Mouse (Mus musculus) lung, postnatal 25 days (tissue): ENCODE results near the gene Gnl1.
"Not testable (repeated sequence)": the region's sequence is repeated elsewhere in the genome, so short reads cannot be mapped to it uniquely, and the experiment has no call there.

Experiments
- DNase-seq: peaks from one replicate; pipeline ENCODE4 v3.0.0; 2022; ENCODE audit warnings: low spot score

Gene Gnl1

DNA sequence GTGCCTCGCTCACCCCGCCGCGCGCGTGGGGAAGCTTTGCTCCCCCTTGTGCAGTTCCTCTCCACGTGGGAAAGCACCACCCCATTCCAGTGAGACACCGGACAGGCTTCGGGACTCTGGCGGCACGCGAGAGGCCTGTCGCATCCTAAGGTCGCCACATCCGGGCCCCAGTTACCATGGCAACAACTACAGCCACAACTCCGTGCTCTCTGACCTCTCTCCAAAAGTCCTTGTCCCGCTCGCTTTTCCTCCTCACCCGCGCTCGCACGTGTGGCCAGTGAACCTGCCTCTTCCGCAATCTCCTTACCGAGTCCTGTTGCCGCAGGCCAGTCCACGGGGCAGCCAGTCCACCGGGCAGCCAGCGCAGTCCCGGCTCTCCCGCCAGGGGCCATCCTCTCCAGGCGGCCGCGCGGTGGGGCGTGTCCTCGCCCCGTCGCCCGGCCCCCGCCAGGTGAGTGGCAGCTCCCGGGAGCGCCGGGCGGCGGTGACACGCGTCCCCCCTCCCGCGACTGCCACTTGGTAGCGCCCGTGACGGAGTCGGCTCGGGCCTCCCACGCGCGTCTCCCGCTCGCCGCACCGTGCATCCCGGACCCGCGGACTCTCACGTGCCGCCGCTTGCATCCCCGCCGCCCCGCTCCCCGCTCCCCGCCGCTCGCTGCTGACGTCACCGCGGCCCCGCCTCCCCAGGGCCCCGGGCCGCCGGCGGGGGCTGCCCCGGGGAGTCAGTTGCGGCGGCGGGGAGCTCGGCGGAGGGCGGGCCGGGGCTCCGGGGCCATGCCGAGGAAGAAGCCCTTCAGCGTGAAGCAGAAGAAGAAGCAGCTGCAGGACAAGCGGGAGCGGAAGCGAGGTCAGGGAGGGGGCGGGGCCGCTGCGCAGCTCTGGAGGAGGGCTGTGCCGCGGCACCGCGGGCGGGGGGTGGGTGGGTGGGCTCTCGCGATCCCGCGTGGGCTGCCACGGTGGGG lies at the start of gene Gnl1, which contains the start of gene Prr3:
Gene Gnl1 (plus strand): TSS at position 451 of the 962 bp plus-strand sequence.
Gene Prr3 (minus strand): TSS at position 836 of the 962 bp plus-strand sequence.
- DNase-seq = peak; percentile 90

DNA sequence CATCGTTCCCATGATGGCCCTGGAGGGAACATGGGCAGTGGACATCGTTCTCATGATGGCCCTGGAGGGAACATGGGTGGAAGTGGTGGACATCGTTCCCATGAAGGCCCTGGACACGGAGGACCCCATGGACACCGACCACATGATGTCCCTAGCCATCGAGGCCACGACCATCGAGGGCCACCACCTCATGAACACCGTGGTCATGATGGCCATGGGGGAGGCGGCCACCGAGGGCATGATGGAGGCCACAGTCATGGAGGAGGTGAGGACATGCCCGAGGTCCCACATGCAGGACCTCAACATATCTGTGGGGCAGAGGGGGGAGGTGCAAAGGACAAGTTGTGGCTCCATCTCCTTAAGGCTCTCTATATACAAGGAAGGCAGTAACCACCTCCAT lies 49.0 kb upstream of the Gnl1 start:
- DNase-seq = no peak

DNA sequence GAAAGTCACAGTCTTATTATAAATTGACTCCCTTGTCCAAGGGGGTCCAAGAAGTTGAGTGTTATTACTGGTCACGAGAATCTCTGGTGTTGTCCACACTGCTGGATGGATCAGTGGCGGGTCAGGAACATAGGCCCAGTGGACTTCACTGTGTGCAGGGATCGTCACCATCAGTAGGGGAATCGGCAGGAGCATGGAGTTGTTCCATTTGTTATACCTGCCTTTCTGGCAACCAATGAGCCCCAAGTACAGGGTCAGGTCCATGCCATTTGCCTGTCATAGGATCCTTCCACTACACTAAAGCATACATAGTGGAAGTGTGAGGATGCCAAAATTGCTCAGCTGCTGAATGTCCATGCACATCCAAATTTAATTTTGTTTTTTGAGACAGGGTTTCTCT lies 47.0 kb upstream of the Gnl1 start:
- no peak for DNase-seq

DNA sequence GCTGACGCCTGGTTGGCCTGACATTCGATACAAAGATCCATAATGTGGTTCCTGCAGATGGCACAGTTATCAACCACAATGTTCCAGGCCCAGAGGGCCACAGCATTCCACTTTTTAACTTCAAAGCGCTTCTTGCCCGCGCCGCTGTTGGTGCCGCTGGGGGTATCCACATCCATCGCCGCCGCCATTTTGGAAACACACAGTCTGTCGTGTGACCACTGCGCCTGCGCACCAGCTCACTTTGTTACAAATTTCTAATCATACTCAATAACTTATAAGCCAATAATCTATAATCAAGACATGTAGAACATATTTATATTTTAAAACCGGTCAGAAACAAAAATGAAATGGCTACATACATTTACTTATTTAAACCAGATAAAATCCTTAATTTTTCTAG lies 43.9 kb upstream of the Gnl1 start:
- not testable (repeated sequence) for DNase-seq

DNA sequence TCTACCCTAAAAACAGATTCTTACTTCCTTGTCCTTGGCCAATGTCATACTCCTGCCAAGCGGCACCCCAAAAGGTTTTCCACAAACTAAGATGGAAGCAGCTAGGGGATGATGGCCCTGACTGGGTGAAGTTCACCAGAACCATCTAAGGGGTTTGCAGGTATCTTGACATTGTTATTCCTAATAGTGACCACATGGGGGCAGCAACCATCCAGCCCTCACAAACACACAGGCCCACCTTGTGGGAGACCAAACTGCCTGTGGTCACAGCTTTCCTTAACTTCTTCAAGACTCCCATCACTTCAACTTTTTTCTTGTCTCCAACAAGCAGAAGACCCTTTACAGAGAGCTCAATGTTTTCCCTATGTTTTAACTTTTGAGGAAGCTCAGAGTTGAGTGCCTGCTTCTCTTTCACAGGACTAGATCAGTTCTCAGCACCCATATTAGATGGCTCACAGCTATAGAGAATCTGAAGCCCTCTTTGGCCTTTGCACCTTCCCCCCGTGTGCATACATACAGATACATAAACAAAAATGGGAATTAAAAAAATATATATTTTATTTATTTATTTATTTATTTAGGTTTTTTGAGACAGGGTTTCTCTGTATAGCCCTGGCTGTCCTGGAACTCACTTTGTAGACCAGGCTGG lies 41.8 kb upstream of the Gnl1 start:
- DNase-seq = peak; percentile 47

DNA sequence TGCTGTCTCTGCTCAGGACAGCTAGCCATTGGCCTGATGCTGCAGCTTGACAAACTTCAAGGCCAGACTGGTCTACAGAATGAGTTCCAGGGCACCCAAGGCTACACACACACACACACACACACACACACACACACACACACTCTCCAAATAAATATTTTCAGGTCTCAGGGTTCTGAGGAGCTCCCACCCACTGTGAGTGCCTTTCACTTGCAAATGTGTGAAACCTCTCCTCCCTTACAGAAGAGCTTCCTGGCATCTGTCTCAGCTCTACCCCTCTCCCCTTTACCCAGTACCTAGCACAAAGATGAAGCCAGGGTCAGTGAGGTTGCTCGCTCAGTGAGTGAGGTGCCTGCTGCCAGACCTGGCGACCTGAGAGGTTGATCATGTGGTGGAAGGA lies 40.5 kb upstream of the Gnl1 start:
- no peak for DNase-seq

DNA sequence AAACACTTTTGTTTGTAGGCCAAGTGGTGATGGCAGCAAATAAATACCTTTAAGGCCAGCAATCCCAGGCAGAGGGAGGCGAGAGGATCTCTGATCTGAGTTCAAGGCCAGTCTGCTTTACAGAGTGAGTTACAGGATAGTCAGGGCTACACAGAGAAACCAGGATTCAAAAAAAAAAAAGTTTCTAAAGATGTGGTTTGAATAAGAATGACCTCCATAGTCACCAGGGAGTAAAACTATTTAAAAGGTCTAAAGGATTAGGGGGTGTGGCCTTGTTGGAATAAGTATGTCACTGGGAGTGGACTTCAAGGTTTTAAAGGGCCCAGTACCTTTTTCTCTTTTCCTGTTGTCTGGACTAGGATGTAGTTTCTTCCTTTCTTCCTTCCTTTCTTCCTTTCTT lies 39.7 kb upstream of the Gnl1 start:
- DNase-seq = no peak

DNA sequence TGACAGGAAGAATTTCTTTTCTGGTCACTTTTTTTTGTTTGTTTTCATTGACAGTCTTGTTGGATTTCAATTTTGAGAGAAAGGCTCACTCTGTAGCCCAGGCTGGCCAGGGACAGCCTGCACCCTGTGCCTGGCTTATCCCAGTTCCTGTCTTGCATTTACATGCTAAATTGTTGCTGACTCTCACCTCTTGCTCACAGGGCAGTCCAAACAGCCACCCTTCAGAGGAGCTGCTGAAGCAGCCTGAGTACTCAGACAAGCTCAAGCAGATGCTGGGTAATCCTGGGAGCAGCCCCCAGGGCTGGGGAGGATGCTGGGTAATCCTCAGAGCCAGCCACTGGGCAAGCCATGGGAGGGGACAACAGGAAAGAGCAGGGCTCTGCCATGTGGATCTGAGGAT lies 28.7 kb upstream of the Gnl1 start:
- not testable (repeated sequence) for DNase-seq

DNA sequence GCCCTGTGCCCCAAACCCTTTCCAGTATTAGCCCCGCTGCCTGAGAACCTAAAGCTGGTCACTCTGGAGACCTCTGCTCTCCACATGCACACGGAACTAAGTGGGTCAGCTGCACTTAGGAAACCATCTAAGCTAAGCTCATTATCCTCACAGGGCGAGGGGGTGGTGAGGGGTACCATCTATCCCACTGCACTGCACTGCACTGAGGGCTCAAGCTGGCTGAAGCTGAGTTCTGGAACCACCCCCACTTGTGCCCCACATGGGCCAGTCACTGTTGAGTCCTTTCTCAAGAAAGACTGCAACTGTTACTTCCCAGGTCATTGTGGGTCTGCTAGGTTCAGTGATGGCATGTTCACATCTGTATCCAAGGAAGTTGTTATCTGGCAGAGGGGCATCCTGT lies 27.1 kb upstream of the Gnl1 start:
- not testable (repeated sequence) for DNase-seq

DNA sequence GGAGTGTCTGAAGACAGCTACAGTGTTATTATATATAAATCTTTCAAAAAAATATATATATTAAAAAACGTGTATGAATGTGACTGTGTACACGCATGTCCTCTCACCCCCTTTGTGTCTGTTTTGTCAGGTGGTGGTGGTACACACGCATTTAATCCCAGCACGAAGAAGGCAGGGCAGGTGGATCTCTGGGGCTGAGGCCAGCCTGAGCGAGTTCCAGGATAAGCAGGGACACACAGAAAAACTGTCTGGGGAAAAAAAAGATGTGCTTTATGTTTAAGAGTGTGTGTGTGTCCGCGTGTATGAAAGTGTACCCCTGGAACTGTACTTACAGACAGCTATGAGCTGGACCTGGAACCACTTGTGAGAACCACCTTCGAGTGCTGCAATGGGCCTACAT lies 25.0 kb upstream of the Gnl1 start:
- DNase-seq = no peak

DNA sequence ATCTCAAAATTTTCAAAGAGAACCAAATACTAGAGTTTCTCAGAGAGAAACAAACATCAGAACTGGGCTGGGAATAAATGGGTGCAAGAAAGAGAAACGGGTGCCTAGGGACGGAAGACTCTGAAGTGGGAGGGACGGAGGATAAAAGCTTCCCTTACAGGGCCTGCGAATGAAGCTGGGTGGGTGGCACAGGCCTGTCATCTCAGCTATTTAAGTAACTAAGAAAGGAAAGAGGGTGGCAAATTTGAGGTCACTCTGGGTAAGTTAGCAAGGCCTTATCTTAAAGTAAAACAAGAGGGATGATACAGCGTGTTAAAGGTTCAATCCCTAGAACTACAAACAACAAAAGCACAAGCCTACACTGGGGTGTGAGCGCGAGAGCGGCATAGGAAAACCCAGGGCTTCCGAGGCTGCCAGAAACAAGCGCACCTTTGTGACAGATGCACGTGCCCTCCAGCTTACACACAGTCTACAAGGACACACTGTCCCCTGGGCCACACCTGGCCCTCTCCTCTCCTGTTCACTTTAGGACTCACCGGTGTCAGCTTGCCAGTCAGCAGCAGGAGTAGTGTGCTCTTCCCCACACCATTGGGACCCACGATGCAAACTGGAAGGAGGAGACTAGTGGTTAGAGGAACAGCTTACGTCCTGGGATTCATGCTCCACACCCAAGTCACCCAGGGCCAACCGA lies 21.0 kb upstream of the Gnl1 start:
- DNase-seq = no peak

DNA sequence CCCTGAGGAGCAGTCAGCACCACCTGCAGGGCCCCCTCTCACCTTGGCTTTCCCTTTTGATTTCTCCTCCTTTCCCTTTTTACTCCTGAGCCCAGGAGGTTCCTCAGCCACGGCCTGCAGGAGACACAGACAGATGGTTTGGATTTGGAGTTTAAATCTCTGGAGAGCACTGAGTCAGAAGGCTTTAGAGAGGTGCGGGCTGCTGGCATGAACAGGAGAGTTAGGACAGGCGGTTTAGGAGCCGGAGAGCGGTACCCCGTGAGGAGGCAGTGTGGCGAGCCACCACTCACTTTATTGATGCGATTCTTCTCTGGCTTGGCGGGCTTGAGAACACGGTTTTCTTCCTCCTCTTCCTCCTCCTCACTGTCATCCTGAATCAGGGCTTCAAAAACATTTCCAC lies 16.4 kb upstream of the Gnl1 start:
- no peak for DNase-seq

DNA sequence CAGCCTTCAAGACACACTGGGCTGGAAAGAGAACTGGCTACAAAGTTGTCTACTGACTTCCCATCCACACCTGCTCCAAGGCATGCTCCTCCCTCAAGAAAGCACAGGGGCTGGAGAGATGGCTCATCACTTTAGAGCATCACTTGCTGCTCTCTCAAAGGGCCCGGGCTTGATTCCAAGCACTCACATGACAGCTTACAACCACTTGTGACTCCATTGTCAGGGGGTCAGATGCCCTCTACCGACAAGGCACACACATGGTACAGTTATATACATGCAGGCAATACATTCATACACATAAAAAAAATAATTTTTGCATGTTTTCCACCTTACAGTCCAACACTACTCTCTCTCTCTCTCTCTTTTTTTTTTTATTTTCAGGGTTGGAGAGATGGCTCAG lies 12.0 kb upstream of the Gnl1 start:
- no peak for DNase-seq

DNA sequence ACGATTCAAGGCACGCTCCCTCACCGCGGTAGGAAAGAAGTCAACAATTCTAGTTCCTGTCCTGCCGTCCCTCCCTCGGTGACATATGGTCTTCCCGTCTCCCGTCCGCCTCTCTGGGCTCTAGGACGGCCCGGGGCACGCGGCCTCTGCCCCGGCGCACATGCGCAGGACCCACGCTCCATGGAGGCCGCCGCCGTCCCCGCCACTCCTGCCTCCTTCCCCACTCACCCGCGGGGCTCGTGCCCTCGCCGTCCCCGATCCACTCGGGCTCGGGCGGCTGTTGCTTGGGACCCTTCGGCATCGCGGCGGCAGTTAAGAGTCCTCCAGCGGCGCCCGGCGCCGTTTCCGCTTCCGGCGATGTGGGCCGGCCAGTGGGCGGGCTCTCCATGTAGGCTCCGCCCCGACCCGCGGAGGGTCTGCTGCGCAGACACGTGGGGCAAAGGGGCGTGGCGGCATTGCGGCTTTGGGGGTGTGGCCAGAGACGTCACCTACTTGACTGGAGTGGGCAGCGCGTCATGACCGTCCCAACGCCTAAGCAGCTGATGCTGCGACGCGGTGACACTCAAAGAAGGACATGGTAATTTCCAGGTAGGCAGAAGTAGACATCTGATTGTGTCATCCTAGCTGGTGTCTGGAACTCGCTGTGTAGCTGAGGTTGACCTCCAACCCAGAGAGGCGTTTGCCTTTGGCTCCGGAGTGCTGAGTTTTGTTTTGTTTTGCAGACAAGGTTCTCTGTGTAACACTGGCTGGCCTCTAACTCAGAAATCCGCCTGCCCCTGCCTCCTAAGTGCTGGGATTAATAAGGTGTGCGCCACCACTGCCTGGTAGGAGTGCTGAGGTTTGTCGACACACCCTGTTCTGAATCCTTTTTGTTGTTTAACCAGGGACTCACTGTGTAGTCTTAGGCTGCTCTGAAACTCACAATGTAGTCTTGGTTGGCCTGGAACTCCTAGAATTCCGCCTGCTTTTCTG lies 9.9 kb upstream of the Gnl1 start, which contains the start of gene Abcf1:
Gene Abcf1 (minus strand): TSS at position 344 of the 972 bp plus-strand sequence.
- DNase-seq = peak; percentile 98

DNA sequence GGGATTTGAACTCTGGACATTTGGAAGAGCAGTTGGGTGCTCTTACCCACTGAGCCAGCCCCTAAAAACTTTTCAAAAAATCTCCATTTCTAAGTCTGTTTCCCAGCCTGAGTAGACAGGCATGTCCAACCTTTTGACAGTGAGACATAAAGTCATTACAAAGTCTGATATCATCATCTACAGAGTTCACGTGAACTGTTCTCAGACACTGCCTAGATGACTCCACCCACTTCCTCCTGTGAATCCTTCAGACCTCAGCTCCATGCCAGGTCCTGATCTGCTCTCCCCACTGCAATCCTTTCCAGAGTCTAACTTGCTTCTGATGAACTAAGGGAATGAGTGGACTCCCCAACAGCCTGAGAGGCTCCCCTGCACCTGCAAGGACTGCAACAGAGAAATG lies 7.5 kb upstream of the Gnl1 start:
- DNase-seq = no peak

DNA sequence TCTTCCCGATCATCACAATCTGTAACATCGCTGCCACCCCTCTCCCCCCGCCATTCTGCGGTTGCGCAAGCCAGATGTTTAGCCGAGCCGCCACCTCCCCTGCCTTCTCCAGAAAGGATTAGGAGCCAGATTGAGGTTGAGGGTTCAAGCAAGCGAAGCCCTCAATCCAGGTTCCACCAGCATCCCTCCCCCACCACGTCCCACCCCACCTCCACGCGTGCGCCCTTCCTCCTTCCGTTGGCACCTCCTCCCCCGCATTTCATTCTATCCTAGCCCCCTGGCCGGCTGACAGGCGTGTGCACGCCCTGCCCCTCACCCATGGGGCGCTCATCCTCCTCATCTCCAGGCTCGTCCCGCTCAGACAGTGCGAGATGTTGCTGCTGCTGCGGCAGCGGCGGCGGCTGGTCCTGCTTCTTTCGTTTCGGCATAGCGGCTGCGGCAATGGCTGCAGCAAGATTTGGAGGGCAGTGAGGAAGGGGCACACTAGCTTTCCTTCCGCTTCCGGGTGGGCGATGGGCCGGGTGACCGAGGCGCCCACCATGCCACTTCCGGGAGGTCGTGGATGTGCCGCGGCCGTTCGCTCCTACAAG lies 745 bp upstream of the Gnl1 start:
- DNase-seq = peak; percentile 16

DNA sequence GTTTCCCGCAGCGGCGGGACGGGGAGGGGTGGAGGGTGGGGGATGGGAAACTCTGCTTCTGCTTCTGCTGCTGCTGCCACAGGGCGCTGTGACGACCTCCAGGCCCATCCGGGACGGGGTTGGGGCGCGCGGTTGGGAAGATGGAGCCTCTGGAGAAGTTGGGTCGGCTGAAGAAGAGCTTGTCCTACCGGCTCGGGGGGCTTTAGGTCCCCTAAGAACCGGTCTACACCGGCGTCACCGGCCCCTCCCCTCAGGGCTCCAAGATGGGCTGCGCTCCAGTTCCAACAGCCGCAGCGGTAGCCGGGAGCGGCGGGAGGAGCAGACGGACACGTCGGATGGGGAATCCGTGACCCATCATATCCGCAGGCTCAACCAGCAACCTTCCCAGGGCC lies 708 bp downstream of the Gnl1 start:
- DNase-seq = peak; percentile 34

DNA sequence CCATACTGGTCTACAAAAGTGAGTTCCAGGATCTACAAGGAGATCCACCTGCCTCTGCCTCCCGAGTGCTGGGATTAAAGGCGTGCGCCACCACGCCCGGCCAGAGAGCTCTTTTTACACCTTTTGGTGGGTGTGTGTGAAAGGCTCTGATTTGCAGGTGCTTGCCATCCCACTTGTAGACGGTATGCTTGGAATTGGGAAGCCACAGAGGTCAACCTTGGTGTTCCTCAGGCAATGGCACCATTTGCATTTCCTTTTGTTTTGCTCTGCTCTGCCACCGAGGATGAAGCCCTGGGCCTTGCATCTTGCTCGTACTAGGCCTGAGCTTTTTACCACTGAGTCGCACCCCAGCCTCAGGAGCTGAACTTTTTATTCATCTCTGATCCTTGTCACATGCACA lies 2.1 kb downstream of the Gnl1 start:
- DNase-seq = no peak

DNA sequence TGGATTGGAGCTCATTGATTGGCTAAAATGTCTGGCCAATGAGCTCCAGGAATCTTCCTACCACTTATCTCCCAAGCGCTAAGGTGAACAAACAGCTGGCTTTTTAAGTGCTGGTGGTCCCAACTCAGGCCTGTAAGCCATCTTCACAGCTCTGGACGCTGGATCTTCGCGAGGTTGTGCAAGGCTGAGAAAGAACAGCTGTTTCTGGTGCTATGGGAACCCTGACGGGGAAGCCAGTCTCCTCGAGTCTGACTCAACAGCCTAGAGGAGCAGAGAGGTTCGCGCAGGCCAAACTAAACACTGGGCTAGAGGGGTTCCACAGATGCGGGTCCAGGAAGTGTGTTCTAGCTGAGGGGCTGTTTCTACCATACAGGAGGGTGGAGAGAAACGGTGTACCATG lies 12.1 kb downstream of the Gnl1 start:
- DNase-seq = no peak

DNA sequence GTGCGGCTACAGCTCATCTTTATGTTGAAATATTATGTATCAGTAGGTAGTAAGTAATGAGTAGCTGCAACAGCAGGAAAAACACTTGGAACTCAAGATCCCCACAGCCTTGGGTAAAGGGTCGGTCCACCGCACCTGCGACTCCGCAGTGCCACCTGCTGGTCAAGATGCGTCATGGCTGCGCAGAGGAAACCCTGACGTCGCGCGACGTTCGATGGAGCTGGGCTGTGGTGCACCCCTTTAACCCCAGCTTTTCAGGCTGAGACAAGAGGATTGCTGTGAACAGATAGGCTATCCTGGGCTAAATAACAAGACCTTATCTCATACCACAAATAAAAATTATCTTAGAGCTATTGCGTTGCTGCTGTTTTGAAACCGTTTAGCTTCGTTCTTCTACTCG lies 14.0 kb downstream of the Gnl1 start:
- peak; percentile 82 for DNase-seq
